Mouse (Mus musculus): ENCODE data around the gene Neurl2. TPM values are rescaled to one million over a fixed set of nuclear protein-coding genes. Genes with fewer than 3 reads are reported as not detected.
A peak's percentile ranks its signal among the peaks of the same experiment; 100 is the strongest.

Gene Neurl2
- polyA plus RNA-seq, 1 experiment from 2014 or later = 7.1 TPM

DNA sequence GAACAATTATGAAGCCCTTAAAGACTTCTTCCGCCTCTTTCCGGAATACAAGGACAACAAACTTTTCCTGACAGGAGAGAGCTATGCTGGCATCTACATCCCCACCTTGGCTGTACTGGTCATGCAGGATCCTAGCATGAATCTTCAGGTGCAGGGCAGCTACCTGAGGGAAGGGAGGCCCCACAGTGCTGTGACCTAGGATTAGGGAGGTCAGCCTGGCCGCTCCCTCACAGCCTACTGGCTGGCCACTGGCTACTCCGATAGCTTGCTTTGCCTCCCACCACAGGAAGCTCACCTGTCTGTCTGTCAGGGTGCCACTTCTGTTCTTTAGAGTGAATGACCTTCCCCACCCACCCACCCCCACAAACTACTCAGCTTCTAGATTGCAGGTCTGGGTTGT is 1.9 kb upstream of the Neurl2 start:
- Histone ChIP-seq H3K36me3 (ENCODE audit: control insufficient read depth, insufficient read depth, low read length) (peaks cover 21% of the 10 kb centered on the region), H3K27ac (ENCODE audit: low read length) (no peak overlapping the region), H3K4me2 (ENCODE audit: low read depth, low read length) (peak overlapping the region; percentile 100; the same call in 1 of the 2 replicates), H3K9ac (ENCODE audit: low read length) (no peak overlapping the region), H3K4me3 (ENCODE audit: low read length) (no peak overlapping the region), H3K4me1 (replicated peaks; ENCODE audit: control insufficient read depth, insufficient read depth, low read length) (peaks cover 18% of the 10 kb centered on the region), H3K9me3 (ENCODE audit: control insufficient read depth, low read length) (no peaks in the 10 kb centered on the region), H3K27me3 (ENCODE audit: control insufficient read depth, insufficient read depth, low read depth, low read length) (no peaks in the 10 kb centered on the region)
- 92% methylated on average over 4 of the region's 4 CpGs for WGBS
- ATAC-seq (ENCODE audit: low read depth) = no peak

DNA sequence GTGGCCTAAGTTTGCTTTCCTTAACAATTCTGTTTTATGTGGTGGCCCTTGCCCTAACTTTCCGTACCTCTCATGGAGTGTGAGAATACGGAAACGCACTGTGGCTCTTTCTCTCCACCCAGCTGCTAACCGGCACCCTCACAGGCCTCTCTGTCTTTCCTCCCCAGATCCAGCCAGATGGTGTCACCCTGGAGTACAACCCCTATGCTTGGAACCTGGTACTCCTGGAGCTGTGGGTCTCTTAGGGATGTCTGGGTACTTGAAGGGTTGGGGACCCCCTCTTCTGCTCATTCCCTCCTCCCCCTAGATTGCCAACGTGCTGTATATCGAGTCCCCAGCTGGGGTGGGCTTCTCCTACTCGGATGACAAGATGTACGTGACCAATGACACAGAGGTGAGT is 1.3 kb upstream of the Neurl2 start:
- Histone ChIP-seq H3K9ac (ENCODE audit: low read length) (peak overlapping the region; percentile 85), H3K36me3 (ENCODE audit: control insufficient read depth, insufficient read depth, low read length) (peaks cover 15% of the 10 kb centered on the region), H3K4me3 (ENCODE audit: low read length) (peak overlapping the region; percentile 81), H3K27ac (ENCODE audit: low read length) (no peak overlapping the region), H3K27me3 (ENCODE audit: control insufficient read depth, insufficient read depth, low read depth, low read length) (no peaks in the 10 kb centered on the region), H3K9me3 (ENCODE audit: control insufficient read depth, low read length) (no peaks in the 10 kb centered on the region), H3K4me1 (replicated peaks; ENCODE audit: control insufficient read depth, insufficient read depth, low read length) (peaks cover 18% of the 10 kb centered on the region), H3K4me2 (ENCODE audit: low read depth, low read length) (peak overlapping the region; percentile 100)
- 39% methylated on average over 8 of the region's 8 CpGs for WGBS
- ATAC-seq (ENCODE audit: low read depth) = no peak

DNA sequence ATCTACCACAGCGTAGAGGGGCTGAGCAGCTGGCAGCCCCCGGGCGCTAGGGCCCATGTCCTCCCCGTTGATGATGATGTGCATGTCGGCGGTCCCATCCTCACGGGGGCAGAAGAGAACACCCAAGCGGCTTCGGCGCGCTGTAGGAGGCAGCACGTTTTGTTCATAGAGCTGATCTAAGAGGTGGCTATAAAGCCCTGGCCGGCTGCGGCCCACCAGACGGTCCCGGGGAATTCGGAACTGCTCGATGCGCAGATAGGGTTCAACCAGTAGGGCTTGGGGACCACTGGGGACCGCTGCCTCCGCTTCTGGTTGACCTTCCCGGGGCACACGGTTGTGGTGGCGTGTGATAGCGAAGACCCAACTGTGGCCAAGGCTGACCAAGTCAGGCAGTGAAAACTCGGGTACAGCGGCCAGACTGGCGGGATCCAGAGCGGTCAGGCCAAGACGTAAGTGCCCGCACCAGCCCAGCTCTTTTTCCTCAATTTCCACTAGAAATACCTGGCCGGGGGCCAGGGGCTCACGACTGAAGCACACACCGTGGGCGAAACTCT is 431 bp downstream of the Neurl2 start, which contains the start of gene Ctsa:
TSS of gene Ctsa (plus strand) at position 126 of the 554 bp plus-strand sequence.
- H3K4me2 ChIP-seq (ENCODE audit: low read depth, low read length) = peak within 1 kb of the TSS; percentile 100
- ATAC-seq (ENCODE audit: low read depth) = peak; percentile 81

DNA sequence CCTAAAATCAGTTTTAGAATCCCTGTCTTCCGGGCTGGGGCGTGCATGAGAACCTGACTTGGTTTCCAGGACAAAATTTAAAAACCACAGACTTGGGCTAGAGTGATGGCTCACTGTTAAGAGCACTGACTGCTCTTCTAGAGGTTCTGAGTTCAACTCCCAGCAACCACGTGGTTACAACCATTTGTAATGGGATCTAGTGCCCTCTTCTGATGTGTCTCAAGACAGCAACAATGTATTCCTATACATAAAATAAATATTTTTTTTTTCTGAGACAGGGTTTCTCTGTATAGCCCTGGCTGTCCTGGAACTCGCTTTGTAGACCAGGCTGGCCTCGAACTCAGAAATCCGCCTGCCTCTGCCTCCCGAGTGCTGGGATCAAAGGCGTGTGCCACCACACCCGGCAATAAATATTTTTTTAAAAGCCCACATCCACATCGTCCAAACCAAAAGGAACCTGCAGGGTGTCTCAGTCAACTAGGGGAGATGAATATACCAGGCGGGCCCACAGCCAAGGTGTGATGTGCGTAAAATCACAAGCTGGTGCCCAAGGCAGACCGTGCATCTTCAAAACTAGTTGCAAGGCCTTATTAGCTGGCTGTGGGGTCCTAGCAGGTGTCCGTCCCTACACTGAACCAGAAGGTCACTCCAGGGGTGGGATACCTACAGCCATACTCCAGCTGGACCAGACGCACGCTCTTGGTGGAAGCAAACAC is 1.1 kb downstream of the Neurl2 start:
- 55% methylated on average over 16 of the region's 16 CpGs for WGBS
- ATAC-seq (ENCODE audit: low read depth) = no peak
- peak overlapping the region; percentile 100 for H3K4me2 ChIP-seq (ENCODE audit: low read depth, low read length)
- peak overlapping the region; percentile 81 for H3K4me3 ChIP-seq (ENCODE audit: low read length)
- no peaks in the 10 kb centered on the region for H3K27me3 ChIP-seq (ENCODE audit: control insufficient read depth, insufficient read depth, low read depth, low read length)
- peaks cover 18% of the 10 kb centered on the region for H3K4me1 ChIP-seq (replicated peaks; ENCODE audit: control insufficient read depth, insufficient read depth, low read length)
- no peaks in the 10 kb centered on the region for H3K9me3 ChIP-seq (ENCODE audit: control insufficient read depth, low read length)
- peaks cover 6% of the 10 kb centered on the region for H3K36me3 ChIP-seq (ENCODE audit: control insufficient read depth, insufficient read depth, low read length)
- H3K9ac ChIP-seq (ENCODE audit: low read length) = peak overlapping the region; percentile 85
- H3K27ac ChIP-seq (ENCODE audit: low read length) = peak overlapping the region; percentile 92

More for the DNA sequence above, 431 bp downstream of the Neurl2 start, which contains the start of gene Ctsa:
- Histone ChIP-seq H3K4me3 (ENCODE audit: low read length) (peak within 1 kb of the TSS; percentile 81), H3K4me1 (replicated peaks; ENCODE audit: control insufficient read depth, insufficient read depth, low read length) (peaks cover 18% of the 10 kb centered on the region), H3K27me3 (ENCODE audit: control insufficient read depth, insufficient read depth, low read depth, low read length) (no peaks in the 10 kb centered on the region), H3K9ac (ENCODE audit: low read length) (peak within 1 kb of the TSS; percentile 85), H3K9me3 (ENCODE audit: control insufficient read depth, low read length) (no peaks in the 10 kb centered on the region), H3K36me3 (ENCODE audit: control insufficient read depth, insufficient read depth, low read length) (peaks cover 3% of the 10 kb centered on the region; the same call in 1 of the 2 replicates), H3K27ac (ENCODE audit: low read length) (peak within 1 kb of the TSS; percentile 92)
- WGBS = under 1% methylated on average over 35 of the region's 35 CpGs

DNA sequence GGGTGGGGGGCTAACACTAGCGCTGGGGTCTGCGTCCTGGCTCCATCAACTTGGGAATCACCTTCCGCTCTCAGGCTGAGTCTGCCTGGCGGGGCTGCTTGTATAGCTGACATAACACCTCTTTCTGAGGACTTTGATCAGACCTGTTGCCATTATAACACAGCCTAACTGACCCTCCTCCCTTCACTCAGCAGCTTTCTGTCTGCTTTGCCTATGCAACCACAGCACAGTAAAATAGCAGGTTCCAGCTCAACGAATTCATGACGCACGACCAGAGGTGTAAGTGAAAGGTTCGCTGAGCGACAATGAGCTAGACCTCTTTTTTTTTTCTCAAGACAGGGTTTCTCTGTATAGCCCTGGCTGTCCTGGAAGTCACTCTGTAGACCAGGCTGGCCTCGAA is 2.2 kb downstream of the Neurl2 start:
- ATAC-seq (ENCODE audit: low read depth) = no peak
- Histone ChIP-seq H3K27me3 (ENCODE audit: control insufficient read depth, insufficient read depth, low read depth, low read length) (no peaks in the 10 kb centered on the region), H3K27ac (ENCODE audit: low read length) (no peak overlapping the region), H3K4me1 (replicated peaks; ENCODE audit: control insufficient read depth, insufficient read depth, low read length) (peaks cover 18% of the 10 kb centered on the region), H3K36me3 (ENCODE audit: control insufficient read depth, insufficient read depth, low read length) (peaks cover 3% of the 10 kb centered on the region), H3K4me2 (ENCODE audit: low read depth, low read length) (no peak overlapping the region), H3K9me3 (ENCODE audit: control insufficient read depth, low read length) (no peaks in the 10 kb centered on the region), H3K4me3 (ENCODE audit: low read length) (no peak overlapping the region), H3K9ac (ENCODE audit: low read length) (no peak overlapping the region)
- WGBS = 81% methylated on average over 10 of the region's 10 CpGs

DNA sequence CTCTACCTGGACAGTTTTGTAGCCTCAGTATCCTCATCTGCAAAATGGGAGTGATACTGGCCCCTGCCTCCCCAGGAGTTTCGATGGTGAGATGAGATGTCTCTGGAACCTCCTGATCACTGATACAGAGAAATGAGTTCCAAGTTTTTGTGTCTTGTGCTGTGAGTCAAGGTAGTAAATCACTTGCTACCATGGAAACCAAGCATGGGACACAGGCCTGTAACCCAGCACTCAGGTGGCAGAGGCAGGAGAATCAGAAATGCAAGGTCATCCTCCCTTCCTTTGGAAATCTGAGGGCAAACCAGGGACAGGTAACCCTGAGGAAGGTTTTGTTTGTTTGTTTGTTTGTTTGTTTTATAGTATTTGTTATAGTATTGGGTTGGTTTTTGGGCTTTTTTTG is 4.2 kb downstream of the Neurl2 start:
- Histone ChIP-seq H3K9ac (ENCODE audit: low read length) (no peak overlapping the region), H3K4me3 (ENCODE audit: low read length) (no peak overlapping the region), H3K27ac (ENCODE audit: low read length) (no peak overlapping the region), H3K27me3 (ENCODE audit: control insufficient read depth, insufficient read depth, low read depth, low read length) (no peaks in the 10 kb centered on the region), H3K9me3 (ENCODE audit: control insufficient read depth, low read length) (no peaks in the 10 kb centered on the region), H3K4me1 (replicated peaks; ENCODE audit: control insufficient read depth, insufficient read depth, low read length) (peaks cover 6% of the 10 kb centered on the region), H3K4me2 (ENCODE audit: low read depth, low read length) (no peak overlapping the region), H3K36me3 (ENCODE audit: control insufficient read depth, insufficient read depth, low read length) (peaks cover 16% of the 10 kb centered on the region)
- 94% methylated on average over 1 of the region's 1 CpGs for WGBS
- ATAC-seq (ENCODE audit: low read depth) = no peak

DNA sequence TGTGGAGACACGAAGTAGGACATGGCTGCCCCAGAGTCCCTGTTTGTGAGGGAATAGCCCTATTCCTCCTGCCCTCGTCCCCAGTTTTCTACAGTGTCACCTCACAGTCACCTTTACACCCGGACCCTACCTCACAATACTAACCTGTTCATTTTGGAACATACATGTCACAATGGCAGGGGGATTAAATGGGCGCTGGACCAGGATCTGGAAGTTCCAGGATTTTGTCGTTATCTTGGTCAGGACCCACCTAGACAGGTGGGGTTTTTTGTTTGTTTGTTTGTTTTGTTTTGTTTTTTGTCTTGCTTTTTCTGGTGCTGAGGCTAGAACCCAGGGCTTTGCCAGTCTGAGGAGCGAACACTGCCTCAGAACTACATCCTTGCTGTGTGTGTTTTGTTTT is 4.8 kb downstream of the Neurl2 start, which contains the start of gene Spata25:
TSS of gene Spata25 (minus strand) at position 101 of the 400 bp plus-strand sequence.
- peaks cover 11% of the 10 kb centered on the region for H3K4me1 ChIP-seq (replicated peaks; ENCODE audit: control insufficient read depth, insufficient read depth, low read length)
- WGBS = 82% methylated on average over 6 of the region's 6 CpGs
- H3K27me3 ChIP-seq (ENCODE audit: control insufficient read depth, insufficient read depth, low read depth, low read length) = no peaks in the 10 kb centered on the region
- no peak for ATAC-seq (ENCODE audit: low read depth)
- H3K9ac ChIP-seq (ENCODE audit: low read length) = no peak within 1 kb of the TSS
- H3K27ac ChIP-seq (ENCODE audit: low read length) = no peak within 1 kb of the TSS
- H3K36me3 ChIP-seq (ENCODE audit: control insufficient read depth, insufficient read depth, low read length) = peaks cover 16% of the 10 kb centered on the region
- H3K4me3 ChIP-seq (ENCODE audit: low read length) = no peak within 1 kb of the TSS
- H3K9me3 ChIP-seq (ENCODE audit: control insufficient read depth, low read length) = no peaks in the 10 kb centered on the region
- no peak within 1 kb of the TSS for H3K4me2 ChIP-seq (ENCODE audit: low read depth, low read length)

DNA sequence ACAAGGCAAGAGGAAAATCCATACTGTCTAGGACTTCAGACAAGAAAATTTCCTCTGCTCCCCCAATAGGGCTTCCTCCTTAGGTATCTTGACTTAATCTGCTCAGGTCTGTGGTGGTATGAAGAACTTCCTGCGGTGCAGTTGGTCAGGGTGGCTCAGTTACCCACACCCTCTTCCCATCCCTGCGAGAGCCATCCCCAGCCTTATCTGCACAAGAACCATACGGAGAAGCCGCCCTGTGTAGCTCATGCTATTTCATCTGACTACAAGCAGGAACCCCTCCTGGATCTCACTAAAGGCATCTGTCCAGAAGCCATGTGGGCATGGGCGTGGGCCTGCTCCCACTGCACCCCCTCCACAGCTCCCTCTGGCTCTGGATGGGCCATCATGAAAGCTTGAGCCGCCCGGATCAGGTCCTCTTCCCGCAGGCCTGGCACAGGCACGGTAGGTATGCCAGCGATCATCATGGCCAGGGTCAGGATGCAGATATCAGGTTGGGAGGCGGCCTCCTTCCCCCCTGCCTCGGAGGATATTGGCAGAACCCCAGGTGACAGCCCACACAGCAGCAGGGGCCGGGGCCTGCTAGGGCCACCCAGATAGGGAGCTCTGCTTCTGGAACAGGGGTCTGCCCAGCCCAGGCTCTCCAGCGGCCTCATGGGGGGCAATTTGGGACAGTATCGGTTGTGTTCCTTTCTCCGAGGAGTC is 6.0 kb downstream of the Neurl2 start:
- peaks cover 16% of the 10 kb centered on the region for H3K36me3 ChIP-seq (ENCODE audit: control insufficient read depth, insufficient read depth, low read length)

DNA sequence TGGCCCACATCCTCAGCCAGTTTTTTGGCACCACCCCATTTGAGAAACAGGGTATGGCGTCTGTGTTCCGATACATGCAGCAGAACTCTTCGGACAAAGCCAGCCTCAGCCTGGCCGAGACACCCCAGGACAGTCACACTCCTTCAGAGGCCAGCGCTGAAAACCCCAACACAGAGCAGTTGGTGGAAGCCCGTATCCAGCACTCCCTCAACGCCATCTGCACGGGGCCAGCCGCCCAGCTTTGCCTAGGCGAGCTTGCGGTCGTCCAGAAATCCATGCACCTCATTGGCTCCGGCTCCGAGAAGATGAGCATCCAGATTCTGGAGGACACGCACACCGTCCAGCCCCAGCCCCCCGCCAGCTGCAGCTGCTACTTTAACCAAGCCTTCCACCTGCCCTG is 7.7 kb downstream of the Neurl2 start:
- no peak for ATAC-seq (ENCODE audit: low read depth)
- H3K9me3 ChIP-seq (ENCODE audit: control insufficient read depth, low read length) = no peaks in the 10 kb centered on the region
- H3K4me1 ChIP-seq (replicated peaks; ENCODE audit: control insufficient read depth, insufficient read depth, low read length) = peaks cover 5% of the 10 kb centered on the region
- peaks cover 22% of the 10 kb centered on the region for H3K36me3 ChIP-seq (ENCODE audit: control insufficient read depth, insufficient read depth, low read length)
- no peak overlapping the region for H3K9ac ChIP-seq (ENCODE audit: low read length)
- H3K27me3 ChIP-seq (ENCODE audit: control insufficient read depth, insufficient read depth, low read depth, low read length) = no peaks in the 10 kb centered on the region
- H3K4me2 ChIP-seq (ENCODE audit: low read depth, low read length) = no peak overlapping the region
- H3K4me3 ChIP-seq (ENCODE audit: low read length) = no peak overlapping the region
- no peak overlapping the region for H3K27ac ChIP-seq (ENCODE audit: low read length)
- 97% methylated on average over 17 of the region's 17 CpGs for WGBS

More for the DNA sequence above, 6.0 kb downstream of the Neurl2 start:
- WGBS = 84% methylated on average over 16 of the region's 16 CpGs
- no peak for ATAC-seq (ENCODE audit: low read depth)
- H3K9me3 ChIP-seq (ENCODE audit: control insufficient read depth, low read length) = no peaks in the 10 kb centered on the region
- no peak overlapping the region for H3K4me3 ChIP-seq (ENCODE audit: low read length)
- no peak overlapping the region for H3K4me2 ChIP-seq (ENCODE audit: low read depth, low read length)
- H3K9ac ChIP-seq (ENCODE audit: low read length) = no peak overlapping the region
- no peaks in the 10 kb centered on the region for H3K27me3 ChIP-seq (ENCODE audit: control insufficient read depth, insufficient read depth, low read depth, low read length)
- no peak overlapping the region for H3K27ac ChIP-seq (ENCODE audit: low read length)
- peaks cover 5% of the 10 kb centered on the region for H3K4me1 ChIP-seq (replicated peaks; ENCODE audit: control insufficient read depth, insufficient read depth, low read length)
